Mouse (Mus musculus): ENCODE results near the gene Wfdc15a. TPM values are rescaled to one million over a fixed set of nuclear protein-coding genes. Genes with fewer than 3 reads are reported as not detected.

Wfdc15a gene
- not detected for polyA plus RNA-seq (2017; shearing (Covaris generic))

DNA sequence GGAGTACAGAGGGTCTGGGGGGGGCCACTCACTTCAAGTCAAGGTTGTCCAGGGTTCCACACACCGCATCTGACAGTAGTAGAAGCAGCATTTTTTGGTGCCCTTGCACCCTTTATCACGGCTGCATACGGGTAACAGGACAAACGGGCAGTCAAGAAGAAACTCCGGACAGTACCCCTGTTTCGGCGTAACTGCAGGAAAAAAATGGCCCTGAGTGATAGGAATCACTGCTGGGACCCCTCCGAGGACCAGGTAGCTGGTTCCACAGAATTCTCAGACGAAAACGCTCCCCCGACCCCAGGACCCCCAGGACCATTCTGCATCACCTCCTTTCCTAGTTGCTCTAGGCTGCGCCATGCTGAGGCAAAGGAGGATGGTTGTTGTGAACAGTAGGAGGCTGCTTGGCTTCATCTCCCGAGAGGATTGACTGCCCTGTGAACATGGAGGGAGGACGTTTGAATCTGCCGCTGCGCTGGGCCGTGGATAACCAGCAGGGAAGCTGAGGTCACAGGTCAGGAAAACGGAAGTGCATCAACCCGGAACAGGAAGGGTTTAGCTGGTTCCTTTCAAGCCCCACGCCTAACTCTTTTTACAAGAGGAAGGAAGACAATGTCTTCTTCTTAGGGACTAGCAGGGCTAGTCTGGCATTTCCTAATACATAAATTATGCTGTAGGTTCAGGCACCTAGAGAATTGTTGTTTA is at the start of gene Wfdc15a:
TSS of gene Wfdc15a (minus strand) at position 505 of the 702 bp plus-strand sequence.

GRCm38 (mm10) chr2:164238366-164238765 is 38.4 kb upstream of the Wfdc15a start, which contains the start of gene Svs2:
Svs2 (minus strand) TSS chr2:164238466.

GRCm38 (mm10) chr2:164221522-164221921 is 21.6 kb upstream of the Wfdc15a start, which contains the start of gene Wfdc15b:
Wfdc15b (minus strand) TSS chr2:164221660.

DNA sequence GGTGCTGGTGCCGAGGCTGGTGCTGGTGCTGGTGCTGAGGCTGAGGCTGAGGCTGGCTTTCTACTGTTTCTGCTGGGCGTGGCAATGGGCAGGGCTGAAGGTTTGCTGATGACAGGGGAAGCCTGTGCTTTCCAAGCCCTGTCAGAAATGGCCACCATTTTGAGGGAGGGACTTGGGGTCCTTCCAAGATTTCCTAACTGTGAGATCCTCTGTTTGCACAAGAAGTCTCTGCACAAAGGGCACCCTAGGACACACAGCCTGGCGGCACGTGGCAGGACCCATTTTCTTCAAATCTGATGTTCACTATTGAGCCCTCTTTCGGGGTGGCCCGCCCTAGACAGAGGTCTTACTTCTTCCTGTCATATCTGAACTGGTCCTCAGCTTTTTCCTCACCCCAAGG is 9.4 kb downstream of the Wfdc15a start, which contains the start of gene Wfdc12:
TSS of gene Wfdc12 (minus strand) at position 33 of the 400 bp plus-strand sequence.

GRCm38 (mm10) chr2:164182692-164183255 is 17.2 kb downstream of the Wfdc15a start, which contains the start of gene Wfdc5:
Wfdc5 (minus strand) TSS chr2:164182742.

DNA sequence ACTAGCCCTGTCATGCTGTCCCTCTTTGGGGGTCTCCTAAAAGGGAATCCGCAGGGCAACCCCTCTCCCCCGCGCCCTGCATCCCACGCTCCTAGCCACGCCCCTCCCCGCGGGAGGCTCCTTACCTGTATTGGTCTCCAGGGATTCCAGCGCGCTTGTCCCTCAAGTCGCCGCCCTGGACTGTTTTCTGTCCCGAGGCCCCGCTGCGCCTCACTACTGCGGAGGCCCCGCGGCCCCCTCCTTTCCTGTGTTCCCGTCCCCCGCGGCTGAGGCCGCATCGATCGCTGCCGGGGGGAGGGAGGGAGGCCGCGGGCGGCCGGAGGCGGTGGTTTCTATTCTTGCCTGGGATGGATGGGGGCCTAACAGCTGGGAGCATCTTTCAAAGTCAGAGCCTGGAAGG is 29.0 kb downstream of the Wfdc15a start, which contains the start of gene Kcns1:
TSS of gene Kcns1 (minus strand) at position 212 of the 400 bp plus-strand sequence.

Other genes with a start within 250 kb of the Wfdc15a start
- gene Ywhab, start 205.2 kb downstream of the Wfdc15a start, polyA plus RNA-seq (2017; shearing (Covaris generic)), result 131 TPM
- not detected for gene Pabpc1l, start 174.7 kb downstream of the Wfdc15a start, polyA plus RNA-seq (2017; shearing (Covaris generic))
- gene Stk4, start 129.8 kb downstream of the Wfdc15a start, polyA plus RNA-seq (2017; shearing (Covaris generic)), result 364 TPM
- 133 TPM for gene Tomm34, start 129.0 kb downstream of the Wfdc15a start, polyA plus RNA-seq (2017; shearing (Covaris generic))
- gene Kcns1, start 29.0 kb downstream of the Wfdc15a start, polyA plus RNA-seq (2017; shearing (Covaris generic)), result not detected
- not detected for gene Wfdc5, start 17.4 kb downstream of the Wfdc15a start, polyA plus RNA-seq (2017; shearing (Covaris generic))
- not detected for gene Wfdc12, start 9.5 kb downstream of the Wfdc15a start, polyA plus RNA-seq (2017; shearing (Covaris generic))
- not detected for gene Wfdc15b, start 21.5 kb upstream of the Wfdc15a start, polyA plus RNA-seq (2017; shearing (Covaris generic))
- not detected for gene Svs2, start 38.3 kb upstream of the Wfdc15a start, polyA plus RNA-seq (2017; shearing (Covaris generic))
- gene Svs3b, start 56.5 kb upstream of the Wfdc15a start, polyA plus RNA-seq (2017; shearing (Covaris generic)), result not detected
- gene Svs4, start 78.3 kb upstream of the Wfdc15a start, polyA plus RNA-seq (2017; shearing (Covaris generic)), result not detected
- gene Svs3a, start 89.1 kb upstream of the Wfdc15a start, polyA plus RNA-seq (2017; shearing (Covaris generic)), result not detected
- gene Svs6, start 116.6 kb upstream of the Wfdc15a start, polyA plus RNA-seq (2017; shearing (Covaris generic)), result not detected
- gene Svs5, start 132.6 kb upstream of the Wfdc15a start, polyA plus RNA-seq (2017; shearing (Covaris generic)), result not detected
- 9.0 TPM for gene Slpi, start 189.0 kb upstream of the Wfdc15a start, polyA plus RNA-seq (2017; shearing (Covaris generic))
- not detected for gene Rbpjl, start 203.0 kb upstream of the Wfdc15a start, polyA plus RNA-seq (2017; shearing (Covaris generic))
- gene Matn4, start 205.0 kb upstream of the Wfdc15a start, polyA plus RNA-seq (2017; shearing (Covaris generic)), result not detected
- gene Sdc4, start 243.8 kb upstream of the Wfdc15a start, polyA plus RNA-seq (2017; shearing (Covaris generic)), result 0.64 TPM